In the genomic region with DNA sequence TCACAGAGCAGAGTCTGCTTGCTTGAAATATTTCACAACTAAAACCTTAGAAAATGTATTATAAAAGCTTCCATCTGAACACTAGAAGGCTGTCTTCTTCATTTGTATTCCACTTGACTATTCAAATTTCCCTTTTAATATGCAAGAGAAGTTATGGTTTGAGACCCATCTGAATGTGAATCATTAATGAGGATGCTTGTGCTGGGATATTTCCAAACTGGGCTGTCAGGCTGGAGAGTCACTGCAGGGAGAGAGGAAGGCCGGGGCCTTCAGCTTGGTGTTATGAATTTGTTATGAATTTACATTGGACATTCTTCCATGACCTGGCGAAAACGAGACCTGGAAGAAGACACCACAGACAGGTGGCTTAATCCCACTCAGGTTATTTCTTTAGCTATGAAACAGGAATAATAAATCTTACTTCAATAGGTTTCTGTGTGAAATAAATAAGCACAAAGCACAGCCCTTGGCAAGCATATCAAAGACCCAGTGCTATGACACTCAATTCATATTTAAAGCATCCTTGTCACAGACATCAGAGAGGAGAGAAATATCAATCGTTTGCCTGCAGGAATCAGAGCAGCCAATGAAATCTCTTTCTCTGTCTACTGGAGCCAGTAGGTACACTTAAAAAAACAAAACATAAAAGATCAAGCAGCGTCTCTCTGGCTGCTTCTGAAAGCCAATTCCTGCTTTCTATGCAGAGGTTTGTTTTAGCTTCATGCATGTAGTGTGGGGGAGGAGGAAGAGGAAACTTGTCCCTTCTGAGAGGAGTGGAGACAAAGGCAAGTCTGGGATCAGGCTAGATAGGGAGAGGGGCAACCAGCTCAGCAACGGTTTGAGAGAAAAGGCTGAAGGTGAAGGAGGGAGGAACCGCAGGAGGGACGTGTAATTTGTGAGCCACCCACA, we compare ENCODE assay signal across 23 mouse cellular contexts.
A peak's percentile ranks its signal among the peaks of the same experiment; 100 is the strongest.
DNase-seq lines count a peak whose midpoint lies in the region; ATAC-seq and TF ChIP-seq lines count a peak whose summit lies in the region.
"Had no signal": no experiment of that assay in that cellular context is flagged by ENCODE, and none has a peak within 500 bp of the region (broad histone marks: within the 10 kb centered on the region; RNA-seq: fewer than 3 reads in every experiment).

No protein-coding gene starts in this region.

- DNase-seq in embryo, embryonic 10 days (ENCODE audit: low spot score): peak; percentile 16
- DNase-seq in embryo, embryonic 11 days: no peak
- peak; percentile 27 for DNase-seq in brain, adult 2 months (ENCODE audit: low read depth, low spot score)
- peak; percentile 37 for DNase-seq in forebrain, postnatal 0 days
- no peak for DNase-seq in heart, postnatal 25 days (ENCODE audit: low spot score)
- no peak for DNase-seq in adrenal gland, adult 18-20 months (ENCODE audit: low spot score in 2 of 2)
- DNase-seq in heart, postnatal 36 days: no peak
- DNase-seq: adrenal gland, postnatal 14 days; cerebellum, adult 11-12 months; cerebellum, postnatal 14 days; heart, postnatal 4 days; kidney, postnatal 4 days; layer of hippocampus, adult 9-11 months; lung, postnatal 4 days; right cerebral cortex, postnatal 25 days had no signal

- intact Hi-C loops in heart, postnatal 25 days (cut with DNase I): no loop called here
- intact Hi-C loops in heart, postnatal 36 days (cut with DNase I): no loop called here

- WGBS in forebrain, postnatal 0 days: 31% methylated on average over 8 of the region's 8 CpGs
- 34% methylated on average over 8 of the region's 8 CpGs for WGBS in midbrain, embryonic 12.5 days

- H3K4me1 ChIP-seq in forebrain, postnatal 0 days (ENCODE audit: insufficient read depth): 0 out of 2 replicates have a peak, but pooled peaks cover 7% of the 10 kb centered on the region
- H3K4me1 ChIP-seq in midbrain, embryonic 12.5 days: peaks cover 9% of the 10 kb centered on the region; the same call in 1 of the 2 replicates
- H3K4me1 ChIP-seq: heart, embryonic 13.5 days; kidney, embryonic 15.5 days; limb, embryonic 13.5 days; lung, embryonic 15.5 days had no signal

- ATAC-seq in forebrain, postnatal 0 days: peak; percentile 91
- ATAC-seq in midbrain, embryonic 12.5 days (ENCODE audit: low FRiP score, low read depth): peak; percentile 62
- ATAC-seq: activated CD4-positive, CD25-positive, alpha-beta regulatory T cell, adult 4 months; intestine, embryonic 16.5 days had no signal

- no peaks in the 10 kb centered on the region for H3K9me3 ChIP-seq in forebrain, postnatal 0 days (ENCODE audit: low read length)
- no peaks in the 10 kb centered on the region for H3K9me3 ChIP-seq in midbrain, embryonic 12.5 days
- H3K9me3 ChIP-seq: heart, embryonic 13.5 days; kidney, embryonic 15.5 days; limb, embryonic 13.5 days; lung, embryonic 15.5 days had no signal

- H3K27me3 ChIP-seq in forebrain, postnatal 0 days (ENCODE audit: insufficient read depth, low read length): no peaks in the 10 kb centered on the region
- H3K27me3 ChIP-seq in midbrain, embryonic 12.5 days: no peaks in the 10 kb centered on the region
- H3K27me3 ChIP-seq: heart, embryonic 13.5 days; kidney, embryonic 15.5 days; limb, embryonic 13.5 days; lung, embryonic 15.5 days had no signal

- H3K27ac ChIP-seq in forebrain, postnatal 0 days (ENCODE audit: low read depth, low read length): peak overlapping the region; percentile 51
- peak overlapping the region; percentile 52 for H3K27ac ChIP-seq in midbrain, embryonic 12.5 days (replicated peaks)
- H3K27ac ChIP-seq: heart, embryonic 13.5 days; kidney, embryonic 15.5 days; limb, embryonic 13.5 days; liver, embryonic 14.5 days; lung, embryonic 15.5 days had no signal

- H3K4me3 ChIP-seq in forebrain, postnatal 0 days (ENCODE audit: low read depth, low read length): no peak overlapping the region
- no peak overlapping the region for H3K4me3 ChIP-seq in midbrain, embryonic 12.5 days
- H3K4me3 ChIP-seq: heart, embryonic 13.5 days; kidney, embryonic 15.5 days; limb, embryonic 13.5 days; lung, embryonic 15.5 days had no signal

- H3K36me3 ChIP-seq in forebrain, postnatal 0 days (ENCODE audit: insufficient read depth): no peaks in the 10 kb centered on the region
- H3K36me3 ChIP-seq in midbrain, embryonic 12.5 days: no peaks in the 10 kb centered on the region
- H3K36me3 ChIP-seq: heart, embryonic 13.5 days; kidney, embryonic 15.5 days; limb, embryonic 13.5 days; lung, embryonic 15.5 days had no signal

- no peak for TF ChIP-seq CTCF in forebrain, postnatal 0 days (IDR thresholded peaks at IDR 0.05; ENCODE audit: low read depth)

- H3K9ac ChIP-seq in forebrain, postnatal 0 days: no peak overlapping the region
- no peak overlapping the region for H3K9ac ChIP-seq in midbrain, embryonic 12.5 days (replicated peaks)
- H3K9ac ChIP-seq: heart, embryonic 13.5 days; kidney, embryonic 15.5 days; limb, embryonic 13.5 days; liver, embryonic 14.5 days; lung, embryonic 15.5 days had no signal

- H3K4me2 ChIP-seq in forebrain, postnatal 0 days (ENCODE audit: low read depth): no peak overlapping the region
- H3K4me2 ChIP-seq in midbrain, embryonic 12.5 days (replicated peaks): no peak overlapping the region
- H3K4me2 ChIP-seq: heart, embryonic 13.5 days; kidney, embryonic 15.5 days; limb, embryonic 13.5 days; lung, embryonic 15.5 days had no signal

Comparison
In these comparisons a context has a peak if more than half of its experiments do, and no peak if none do; other contexts are left out.
1. DNase-seq: peak in embryo, embryonic 10 days (single experiment), brain, adult 2 months (single experiment) and forebrain, postnatal 0 days (single experiment); none in embryo, embryonic 11 days (single experiment), heart, postnatal 25 days (single experiment), adrenal gland, adult 18-20 months (0 of 2) and heart, postnatal 36 days (0 of 2).